Mouse (Mus musculus) limb, embryonic 12.5 days (tissue): ENCODE measurements around the gene Pnpla1. TPM values are rescaled to one million over a fixed set of nuclear protein-coding genes. Genes with fewer than 3 reads are reported as not detected.

Experiments
- ATAC-seq: fragments of 200-750 bp; cut with Nextera tagmentation; 2 replicates; pipeline ENCODE4 v1.8.0; 2017; ENCODE audit warnings: low read depth, moderate TSS enrichment; ENCODE audit not compliant: insufficient number of reproducible peaks, insufficient read depth, low FRiP score, low TSS enrichment
- H3K27ac ChIP-seq: fragments of 300-500 bp; sonication (generic); 2 replicates; pipeline ENCODE4 v1.5.1; 2016; ENCODE audit warnings: mild to moderate bottlenecking, moderate library complexity
- H3K27me3 ChIP-seq: fragments of 300-500 bp; sonication (generic); 2 replicates; pipeline ENCODE4 v1.6.1; 2016; ENCODE audit warnings: mild to moderate bottlenecking, moderate library complexity
- H3K36me3 ChIP-seq: fragments of 300-500 bp; sonication (generic); 2 replicates; pipeline ENCODE4 v1.6.1; 2016; ENCODE audit warnings: mild to moderate bottlenecking, moderate library complexity
- H3K4me1 ChIP-seq: fragments of 300-500 bp; sonication (generic); replicated peaks from 2 replicates; pipeline ENCODE4 v1.6.1; 2016
- H3K4me2 ChIP-seq: fragments of 300-500 bp; sonication (generic); 2 replicates; pipeline ENCODE4 v1.6.1; 2016; ENCODE audit warnings: mild to moderate bottlenecking, moderate library complexity
- H3K4me3 ChIP-seq: fragments of 300-500 bp; sonication (generic); replicated peaks from 2 replicates; pipeline ENCODE4 v1.5.1; 2016; ENCODE audit warnings: mild to moderate bottlenecking
- H3K9ac ChIP-seq: fragments of 300-500 bp; sonication (generic); replicated peaks from 2 replicates; pipeline ENCODE4 v1.6.1; 2016; ENCODE audit warnings: mild to moderate bottlenecking, moderate library complexity
- H3K9me3 ChIP-seq: fragments of 300-500 bp; sonication (generic); 2 replicates; pipeline ENCODE4 v1.6.1; 2016; ENCODE audit warnings: mild to moderate bottlenecking, moderate library complexity
- WGBS: fragments of 180-500 bp; shearing (Covaris S2); methylation state at CpG from one replicate; pipeline ENCODE4 v1.1.7; 2016; 5-methylcytosine and 5-hydroxymethylcytosine counted together
- polyA plus RNA-seq: library from polyadenylated mRNA; unstranded; fragments of >200 nt; fragmentation: Nextera tagmentation; extraction: Ambion mirVana; gene quantifications from 2 replicates; pipeline ENCODE4 v1.2.1, GENCODE M21; 2016

Pnpla1 gene
- polyA plus RNA-seq, 1 experiment from 2014 or later, result not detected

- no peak for ATAC-seq
- Histone ChIP-seq H3K27ac (no peak overlapping the region), H3K27me3 (no peaks in the 10 kb centered on the region), H3K4me3 (no peak overlapping the region), H3K4me2 (no peak overlapping the region), H3K9me3 (no peaks in the 10 kb centered on the region), H3K9ac (no peak overlapping the region), H3K4me1 (peaks cover 5% of the 10 kb centered on the region; the same call in 1 of the 2 replicates), H3K36me3 (no peaks in the 10 kb centered on the region)
- WGBS, result 64% methylated on average over 11 of the region's 11 CpGs
Measured at GRCm38 (mm10) chr17:28846974-28847617, 11.1 kb upstream of the Pnpla1 start.

DNA sequence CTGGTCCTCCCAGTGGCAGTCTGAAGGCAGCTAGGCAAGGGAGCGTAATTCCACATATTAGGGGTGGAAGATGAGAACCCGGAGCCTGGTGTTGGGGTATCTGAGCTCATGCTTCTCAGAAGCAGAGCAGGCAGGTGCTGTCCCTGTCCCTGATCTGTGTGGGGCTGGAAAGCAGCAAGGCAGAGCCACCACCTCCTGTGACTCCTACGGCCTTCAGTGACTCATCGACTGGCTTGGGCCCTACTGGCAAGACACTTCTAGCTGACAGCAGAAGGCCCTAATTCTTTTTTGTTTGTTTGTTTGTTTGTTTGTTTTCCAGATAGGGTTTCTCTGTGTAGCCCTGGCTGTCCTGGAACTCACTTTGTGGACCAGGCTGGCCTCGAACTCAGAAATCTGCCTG lies 7.7 kb upstream of the Pnpla1 start:
- H3K27me3 ChIP-seq, result no peaks in the 10 kb centered on the region
- WGBS, result 93% methylated on average over 5 of the region's 5 CpGs
- no peaks in the 10 kb centered on the region for H3K9me3 ChIP-seq
- no peak overlapping the region for H3K4me3 ChIP-seq
- H3K36me3 ChIP-seq, result no peaks in the 10 kb centered on the region
- no peak for ATAC-seq
- no peak overlapping the region for H3K9ac ChIP-seq
- no peak overlapping the region for H3K4me2 ChIP-seq
- H3K27ac ChIP-seq, result no peak overlapping the region
- H3K4me1 ChIP-seq, result no peaks in the 10 kb centered on the region

DNA sequence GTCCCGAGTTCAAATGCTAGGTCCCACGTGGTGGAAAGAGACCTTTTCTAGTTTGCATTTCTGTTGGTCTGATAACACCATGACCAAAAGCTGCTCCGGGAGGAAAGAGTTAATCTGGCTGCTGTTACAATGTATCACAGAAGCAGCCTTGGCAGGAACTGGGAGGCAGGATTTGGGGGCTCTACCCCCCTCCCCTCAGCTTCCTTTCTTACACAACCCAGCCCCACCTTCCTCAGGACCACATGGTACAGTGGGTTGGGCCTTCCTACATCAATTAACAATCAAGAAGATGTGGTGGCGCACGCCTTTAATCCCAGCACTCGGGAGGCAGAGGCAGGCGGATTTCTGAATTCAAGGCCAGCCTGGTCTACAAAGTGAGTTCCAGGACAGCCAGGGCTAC lies 3.8 kb upstream of the Pnpla1 start:
- WGBS, result 81% methylated on average over 7 of the region's 7 CpGs
- H3K27ac ChIP-seq, result no peak overlapping the region
- no peak for ATAC-seq

GRCm38 (mm10) chr17:28855166-28855885 lies 2.9 kb upstream of the Pnpla1 start:
- no peaks in the 10 kb centered on the region for H3K4me1 ChIP-seq
- peaks cover 16% of the 10 kb centered on the region for H3K9me3 ChIP-seq
- H3K4me2 ChIP-seq, result no peak overlapping the region
- no peak overlapping the region for H3K9ac ChIP-seq
- H3K4me3 ChIP-seq, result no peak overlapping the region
- no peak for ATAC-seq
- H3K36me3 ChIP-seq, result no peaks in the 10 kb centered on the region
- H3K27me3 ChIP-seq, result no peaks in the 10 kb centered on the region
- H3K27ac ChIP-seq, result no peak overlapping the region
- 73% methylated on average over 9 of the region's 9 CpGs for WGBS

More for the DNA sequence above, 3.8 kb upstream of the Pnpla1 start:
- Histone ChIP-seq H3K4me2 (no peak overlapping the region), H3K4me3 (no peak overlapping the region), H3K9ac (no peak overlapping the region), H3K27me3 (no peaks in the 10 kb centered on the region), H3K4me1 (no peaks in the 10 kb centered on the region), H3K36me3 (no peaks in the 10 kb centered on the region), H3K9me3 (peaks cover 16% of the 10 kb centered on the region)

DNA sequence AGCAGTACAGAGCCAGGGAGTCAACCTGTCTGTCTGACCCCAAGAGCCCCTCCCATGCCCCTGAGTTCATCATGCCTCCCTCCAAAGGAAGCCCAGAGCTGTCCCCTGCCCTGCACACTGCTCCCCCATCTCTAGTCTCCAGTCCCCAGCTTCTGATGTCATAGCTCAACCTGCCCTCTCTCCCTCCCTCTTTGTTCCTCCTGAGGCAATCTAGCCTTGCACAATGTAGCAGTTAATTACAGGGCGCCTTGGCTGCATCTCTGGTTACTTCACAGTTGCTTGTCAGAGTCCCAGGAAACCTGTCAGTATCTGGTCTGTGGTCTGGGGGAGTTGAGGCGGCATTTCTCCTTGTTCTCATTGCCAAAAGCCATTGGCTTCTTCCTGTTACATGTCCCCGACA lies 2.2 kb upstream of the Pnpla1 start:
- H3K27ac ChIP-seq, result no peak overlapping the region

DNA sequence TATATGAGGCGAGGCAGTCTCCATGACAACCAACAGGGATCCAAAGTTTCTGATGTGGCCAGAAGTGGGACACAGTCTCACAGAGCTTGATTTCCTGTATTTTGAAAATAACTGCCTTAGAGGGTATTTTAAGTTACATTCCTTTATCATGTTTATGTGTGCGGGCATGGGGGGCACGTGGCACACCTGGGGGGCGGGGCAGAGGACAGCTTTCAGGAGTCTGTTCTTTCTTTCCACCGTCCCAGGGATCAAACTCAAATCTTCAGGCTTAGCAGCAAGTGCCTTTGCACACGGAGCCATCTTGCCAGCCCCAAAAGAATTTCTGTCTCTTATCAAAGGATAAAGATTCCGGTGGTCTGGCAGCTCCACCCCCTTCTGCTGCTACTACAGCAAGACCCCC lies 5.7 kb downstream of the Pnpla1 start:
- Histone ChIP-seq H3K4me1 (no peaks in the 10 kb centered on the region), H3K9ac (no peak overlapping the region), H3K9me3 (no peaks in the 10 kb centered on the region), H3K27ac (no peak overlapping the region), H3K27me3 (no peaks in the 10 kb centered on the region), H3K4me2 (no peak overlapping the region), H3K36me3 (no peaks in the 10 kb centered on the region), H3K4me3 (no peak overlapping the region)
- WGBS, result 73% methylated on average over 7 of the region's 7 CpGs
- no peak for ATAC-seq

More for the DNA sequence above, 2.2 kb upstream of the Pnpla1 start:
- Histone ChIP-seq H3K9me3 (peaks cover 16% of the 10 kb centered on the region), H3K27me3 (no peaks in the 10 kb centered on the region), H3K4me2 (no peak overlapping the region), H3K4me1 (no peaks in the 10 kb centered on the region), H3K4me3 (no peak overlapping the region), H3K36me3 (no peaks in the 10 kb centered on the region), H3K9ac (no peak overlapping the region)
- WGBS, result 48% methylated on average over 3 of the region's 3 CpGs
- ATAC-seq, result no peak

DNA sequence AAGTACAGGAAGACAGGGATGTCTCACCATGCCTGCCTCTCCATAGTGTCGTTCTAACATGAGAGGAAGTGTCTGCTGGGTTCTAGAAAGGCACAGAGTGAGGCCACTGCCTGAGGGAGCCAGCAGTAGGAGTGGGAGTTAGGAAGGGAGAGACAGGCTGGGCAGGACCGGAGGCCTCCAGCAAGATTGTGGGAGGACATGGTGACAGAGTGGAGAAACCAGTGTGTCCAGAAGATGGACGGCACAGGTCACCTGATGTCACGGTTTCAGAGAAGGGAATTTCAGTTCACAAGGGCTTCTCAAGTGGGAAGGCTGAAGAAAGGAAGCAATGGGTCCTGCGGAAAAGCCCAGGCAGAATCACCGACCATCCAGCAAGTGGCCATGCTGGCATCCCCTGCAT lies 6.3 kb downstream of the Pnpla1 start:
- no peak overlapping the region for H3K27ac ChIP-seq
- peaks cover 2% of the 10 kb centered on the region for H3K4me1 ChIP-seq
- no peaks in the 10 kb centered on the region for H3K36me3 ChIP-seq
- no peaks in the 10 kb centered on the region for H3K9me3 ChIP-seq
- no peak overlapping the region for H3K9ac ChIP-seq
- ATAC-seq, result no peak
- H3K4me3 ChIP-seq, result no peak overlapping the region
- H3K4me2 ChIP-seq, result no peak overlapping the region
- H3K27me3 ChIP-seq, result no peaks in the 10 kb centered on the region
- 70% methylated on average over 6 of the region's 6 CpGs for WGBS

- no peak for ATAC-seq
- Histone ChIP-seq H3K36me3 (no peaks in the 10 kb centered on the region), H3K4me3 (no peak overlapping the region), H3K9me3 (no peaks in the 10 kb centered on the region), H3K27ac (no peak overlapping the region), H3K9ac (no peak overlapping the region), H3K27me3 (no peaks in the 10 kb centered on the region), H3K4me2 (no peak overlapping the region), H3K4me1 (peaks cover 7% of the 10 kb centered on the region)
Measured at GRCm38 (mm10) chr17:28866921-28867320, 8.7 kb downstream of the Pnpla1 start.

- no peak overlapping the region for H3K9ac ChIP-seq
- no peak overlapping the region for H3K4me2 ChIP-seq
- no peaks in the 10 kb centered on the region for H3K27me3 ChIP-seq
- H3K9me3 ChIP-seq, result no peaks in the 10 kb centered on the region
- no peaks in the 10 kb centered on the region for H3K36me3 ChIP-seq
- no peak overlapping the region for H3K27ac ChIP-seq
- peaks cover 7% of the 10 kb centered on the region for H3K4me1 ChIP-seq
- no peak for ATAC-seq
- H3K4me3 ChIP-seq, result no peak overlapping the region
- WGBS, result 90% methylated on average over 4 of the region's 4 CpGs
Measured at GRCm38 (mm10) chr17:28867381-28867780, 9.2 kb downstream of the Pnpla1 start.

DNA sequence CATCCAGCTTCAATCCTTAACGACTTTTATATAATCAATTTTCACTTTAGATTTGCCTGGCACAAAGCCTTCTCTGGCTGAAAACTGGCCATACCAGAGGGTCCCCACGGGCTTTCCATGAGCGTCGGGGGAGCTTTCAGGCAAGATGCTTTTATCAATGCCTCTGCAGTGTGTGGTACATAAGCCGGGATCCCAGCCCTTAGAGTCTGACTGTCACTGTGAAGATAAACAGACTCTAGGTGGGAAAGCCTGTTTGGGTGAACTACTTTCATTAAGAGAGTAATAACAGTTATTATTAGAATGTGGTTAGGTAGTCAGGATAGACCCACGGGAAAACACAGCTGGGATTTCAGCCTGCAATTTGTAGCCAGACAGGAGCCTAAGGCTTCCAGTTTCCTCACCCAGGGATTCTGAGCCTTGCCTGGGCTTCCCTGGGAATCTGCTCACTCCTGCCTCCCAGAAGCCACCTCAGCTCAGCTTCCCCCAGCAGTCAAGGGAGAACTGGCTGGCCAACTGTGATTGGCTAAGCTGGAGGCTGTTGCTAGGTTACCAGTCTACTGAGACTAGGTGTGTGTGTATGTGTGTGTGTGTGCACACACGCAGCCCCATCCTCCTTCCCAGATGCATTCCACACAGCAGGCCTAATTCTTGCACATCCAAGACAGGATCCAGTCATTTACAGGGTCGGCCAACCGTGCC lies 11.3 kb downstream of the Pnpla1 start:
- Histone ChIP-seq H3K9ac (no peak overlapping the region), H3K4me3 (no peak overlapping the region), H3K4me1 (peaks cover 7% of the 10 kb centered on the region), H3K27ac (no peak overlapping the region), H3K36me3 (no peaks in the 10 kb centered on the region), H3K9me3 (no peaks in the 10 kb centered on the region), H3K4me2 (no peak overlapping the region), H3K27me3 (no peaks in the 10 kb centered on the region)
- no peak for ATAC-seq
- WGBS, result 63% methylated on average over 9 of the region's 9 CpGs

- ATAC-seq, result no peak
- 74% methylated on average over 5 of the region's 5 CpGs for WGBS
- H3K27me3 ChIP-seq, result no peaks in the 10 kb centered on the region
Measured at GRCm38 (mm10) chr17:28870435-28870834, 12.2 kb downstream of the Pnpla1 start.

More at GRCm38 (mm10) chr17:28870435-28870834, 12.2 kb downstream of the Pnpla1 start:
- H3K9ac ChIP-seq, result no peak overlapping the region
- no peaks in the 10 kb centered on the region for H3K9me3 ChIP-seq
- no peak overlapping the region for H3K4me3 ChIP-seq
- no peaks in the 10 kb centered on the region for H3K36me3 ChIP-seq
- H3K4me1 ChIP-seq, result peaks cover 11% of the 10 kb centered on the region
- H3K4me2 ChIP-seq, result no peak overlapping the region
- H3K27ac ChIP-seq, result no peak overlapping the region
